Mouse (Mus musculus): Measurements from ENCODE around the gene Acoxl. TPM values are rescaled to one million over a fixed set of nuclear protein-coding genes. Genes with fewer than 3 reads are reported as not detected.

Acoxl gene
- polyA plus RNA-seq, 1 experiment from 2014 or later, result 0.09 TPM

GRCm38 (mm10) chr2:127889432-127889831 is 50.8 kb downstream of the Acoxl start:
- no peaks in the 10 kb centered on the region for H3K9me3 ChIP-seq (ENCODE audit: control insufficient read depth, low read length)

GRCm38 (mm10) chr2:127889979-127890378 is 51.3 kb downstream of the Acoxl start:
- Histone ChIP-seq H3K27ac (ENCODE audit: low read depth, low read length) (no peak overlapping the region), H3K9ac (ENCODE audit: low read length) (no peak overlapping the region), H3K4me1 (ENCODE audit: control insufficient read depth, insufficient read depth, low read length) (no peaks in the 10 kb centered on the region), H3K36me3 (ENCODE audit: control insufficient read depth, insufficient read depth, low read length) (no peaks in the 10 kb centered on the region), H3K4me3 (ENCODE audit: low read depth, low read length) (no peak overlapping the region), H3K4me2 (ENCODE audit: low read depth) (no peak overlapping the region), H3K9me3 (ENCODE audit: control insufficient read depth, low read length) (no peaks in the 10 kb centered on the region), H3K27me3 (ENCODE audit: control insufficient read depth, insufficient read depth, low read length) (no peaks in the 10 kb centered on the region)
- 88% methylated on average over 5 of the region's 5 CpGs for WGBS
- DNase-seq (ENCODE audit: low spot score) (no peak), ATAC-seq (ENCODE audit: insufficient read depth, low FRiP score, low TSS enrichment) (no peak)

More at GRCm38 (mm10) chr2:127889432-127889831, 50.8 kb downstream of the Acoxl start:
- H3K4me2 ChIP-seq (ENCODE audit: low read depth), result no peak overlapping the region
- H3K4me3 ChIP-seq (ENCODE audit: low read depth, low read length), result no peak overlapping the region
- no peaks in the 10 kb centered on the region for H3K36me3 ChIP-seq (ENCODE audit: control insufficient read depth, insufficient read depth, low read length)
- 7% methylated on average over 6 of the region's 6 CpGs for WGBS
- no peaks in the 10 kb centered on the region for H3K27me3 ChIP-seq (ENCODE audit: control insufficient read depth, insufficient read depth, low read length)
- peak; percentile 88 for DNase-seq (ENCODE audit: low spot score)
- no peak overlapping the region for H3K27ac ChIP-seq (ENCODE audit: low read depth, low read length)
- H3K4me1 ChIP-seq (ENCODE audit: control insufficient read depth, insufficient read depth, low read length), result no peaks in the 10 kb centered on the region
- no peak overlapping the region for H3K9ac ChIP-seq (ENCODE audit: low read length)
- ATAC-seq (ENCODE audit: insufficient read depth, low FRiP score, low TSS enrichment), result no peak

GRCm38 (mm10) chr2:127890526-127890925 is 51.9 kb downstream of the Acoxl start:
- H3K36me3 ChIP-seq (ENCODE audit: control insufficient read depth, insufficient read depth, low read length), result no peaks in the 10 kb centered on the region
- no peak overlapping the region for H3K4me2 ChIP-seq (ENCODE audit: low read depth)
- DNase-seq (ENCODE audit: low spot score) (no peak), ATAC-seq (ENCODE audit: insufficient read depth, low FRiP score, low TSS enrichment) (no peak)
- H3K4me3 ChIP-seq (ENCODE audit: low read depth, low read length), result no peak overlapping the region
- no peaks in the 10 kb centered on the region for H3K4me1 ChIP-seq (ENCODE audit: control insufficient read depth, insufficient read depth, low read length)
- no peak overlapping the region for H3K27ac ChIP-seq (ENCODE audit: low read depth, low read length)
- no peaks in the 10 kb centered on the region for H3K9me3 ChIP-seq (ENCODE audit: control insufficient read depth, low read length)
- no peaks in the 10 kb centered on the region for H3K27me3 ChIP-seq (ENCODE audit: control insufficient read depth, insufficient read depth, low read length)
- H3K9ac ChIP-seq (ENCODE audit: low read length), result no peak overlapping the region
- WGBS, result 82% methylated on average over 8 of the region's 8 CpGs

GRCm38 (mm10) chr2:127891056-127891455 is 52.4 kb downstream of the Acoxl start:
- H3K9me3 ChIP-seq (ENCODE audit: control insufficient read depth, low read length), result no peaks in the 10 kb centered on the region
- no peaks in the 10 kb centered on the region for H3K4me1 ChIP-seq (ENCODE audit: control insufficient read depth, insufficient read depth, low read length)
- 82% methylated on average over 3 of the region's 3 CpGs for WGBS
- no peak overlapping the region for H3K9ac ChIP-seq (ENCODE audit: low read length)
- H3K27ac ChIP-seq (ENCODE audit: low read depth, low read length), result no peak overlapping the region
- H3K36me3 ChIP-seq (ENCODE audit: control insufficient read depth, insufficient read depth, low read length), result no peaks in the 10 kb centered on the region
- H3K4me3 ChIP-seq (ENCODE audit: low read depth, low read length), result no peak overlapping the region
- DNase-seq (ENCODE audit: low spot score), result no peak
- no peaks in the 10 kb centered on the region for H3K27me3 ChIP-seq (ENCODE audit: control insufficient read depth, insufficient read depth, low read length)
- H3K4me2 ChIP-seq (ENCODE audit: low read depth), result no peak overlapping the region
- ATAC-seq (ENCODE audit: insufficient read depth, low FRiP score, low TSS enrichment), result no peak

GRCm38 (mm10) chr2:127894890-127895289 is 56.2 kb downstream of the Acoxl start:
- Histone ChIP-seq H3K36me3 (ENCODE audit: control insufficient read depth, insufficient read depth, low read length) (no peaks in the 10 kb centered on the region), H3K9ac (ENCODE audit: low read length) (no peak overlapping the region), H3K4me2 (ENCODE audit: low read depth) (no peak overlapping the region), H3K27me3 (ENCODE audit: control insufficient read depth, insufficient read depth, low read length) (no peaks in the 10 kb centered on the region), H3K9me3 (ENCODE audit: control insufficient read depth, low read length) (no peaks in the 10 kb centered on the region), H3K27ac (ENCODE audit: low read depth, low read length) (no peak overlapping the region), H3K4me1 (ENCODE audit: control insufficient read depth, insufficient read depth, low read length) (no peaks in the 10 kb centered on the region), H3K4me3 (ENCODE audit: low read depth, low read length) (no peak overlapping the region)
- 62% methylated on average over 6 of the region's 6 CpGs for WGBS
- ATAC-seq (ENCODE audit: insufficient read depth, low FRiP score, low TSS enrichment), result no peak
- DNase-seq (ENCODE audit: low spot score), result no peak

- Histone ChIP-seq H3K27ac (ENCODE audit: low read depth, low read length) (no peak overlapping the region), H3K9ac (ENCODE audit: low read length) (no peak overlapping the region), H3K4me1 (ENCODE audit: control insufficient read depth, insufficient read depth, low read length) (no peaks in the 10 kb centered on the region), H3K36me3 (ENCODE audit: control insufficient read depth, insufficient read depth, low read length) (no peaks in the 10 kb centered on the region), H3K4me3 (ENCODE audit: low read depth, low read length) (no peak overlapping the region), H3K4me2 (ENCODE audit: low read depth) (no peak overlapping the region), H3K27me3 (ENCODE audit: control insufficient read depth, insufficient read depth, low read length) (no peaks in the 10 kb centered on the region), H3K9me3 (ENCODE audit: control insufficient read depth, low read length) (no peaks in the 10 kb centered on the region)
- ATAC-seq (ENCODE audit: insufficient read depth, low FRiP score, low TSS enrichment), result no peak
- no peak for DNase-seq (ENCODE audit: low spot score)
- WGBS, result 80% methylated on average over 5 of the region's 5 CpGs
Observed at GRCm38 (mm10) chr2:127897718-127898117, 59.0 kb downstream of the Acoxl start.

DNA sequence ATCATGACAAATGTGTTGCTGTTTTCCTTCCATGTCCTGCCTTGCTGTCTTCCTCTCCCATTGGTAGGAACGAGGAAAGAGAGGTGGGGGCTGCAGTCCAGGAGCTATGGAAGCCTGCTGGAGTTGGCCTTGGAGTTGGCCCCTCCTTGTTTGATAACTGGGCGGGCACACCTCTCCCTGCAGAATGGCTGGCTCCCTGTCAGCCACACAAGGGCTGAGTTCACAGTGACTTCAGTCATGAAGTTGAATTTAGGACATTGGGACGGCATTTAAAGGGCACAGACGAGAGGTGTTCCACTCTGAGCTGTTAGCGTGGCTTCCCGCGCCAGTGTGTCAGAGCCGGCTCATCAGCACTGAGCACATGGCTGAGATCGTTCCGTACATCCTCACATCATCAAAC is 66.2 kb downstream of the Acoxl start:
- 85% methylated on average over 10 of the region's 10 CpGs for WGBS
- DNase-seq (ENCODE audit: low spot score) (no peak), ATAC-seq (ENCODE audit: insufficient read depth, low FRiP score, low TSS enrichment) (no peak)
- Histone ChIP-seq H3K36me3 (ENCODE audit: control insufficient read depth, insufficient read depth, low read length) (no peaks in the 10 kb centered on the region), H3K27me3 (ENCODE audit: control insufficient read depth, insufficient read depth, low read length) (no peaks in the 10 kb centered on the region), H3K4me3 (ENCODE audit: low read depth, low read length) (no peak overlapping the region), H3K9ac (ENCODE audit: low read length) (no peak overlapping the region), H3K4me1 (ENCODE audit: control insufficient read depth, insufficient read depth, low read length) (peaks cover 14% of the 10 kb centered on the region), H3K9me3 (ENCODE audit: control insufficient read depth, low read length) (no peaks in the 10 kb centered on the region), H3K27ac (ENCODE audit: low read depth, low read length) (no peak overlapping the region), H3K4me2 (ENCODE audit: low read depth) (no peak overlapping the region)

GRCm38 (mm10) chr2:127906973-127907678 is 68.5 kb downstream of the Acoxl start:
- H3K36me3 ChIP-seq (ENCODE audit: control insufficient read depth, insufficient read depth, low read length), result no peaks in the 10 kb centered on the region
- WGBS, result 27% methylated on average over 6 of the region's 6 CpGs
- no peaks in the 10 kb centered on the region for H3K27me3 ChIP-seq (ENCODE audit: control insufficient read depth, insufficient read depth, low read length)
- ATAC-seq (ENCODE audit: insufficient read depth, low FRiP score, low TSS enrichment), result no peak
- no peak overlapping the region for H3K4me2 ChIP-seq (ENCODE audit: low read depth)
- no peak overlapping the region for H3K27ac ChIP-seq (ENCODE audit: low read depth, low read length)
- no peaks in the 10 kb centered on the region for H3K9me3 ChIP-seq (ENCODE audit: control insufficient read depth, low read length)
- H3K4me3 ChIP-seq (ENCODE audit: low read depth, low read length), result no peak overlapping the region
- DNase-seq (ENCODE audit: low spot score), result peak; percentile 35
- peaks cover 14% of the 10 kb centered on the region for H3K4me1 ChIP-seq (ENCODE audit: control insufficient read depth, insufficient read depth, low read length)
- no peak overlapping the region for H3K9ac ChIP-seq (ENCODE audit: low read length)

DNA sequence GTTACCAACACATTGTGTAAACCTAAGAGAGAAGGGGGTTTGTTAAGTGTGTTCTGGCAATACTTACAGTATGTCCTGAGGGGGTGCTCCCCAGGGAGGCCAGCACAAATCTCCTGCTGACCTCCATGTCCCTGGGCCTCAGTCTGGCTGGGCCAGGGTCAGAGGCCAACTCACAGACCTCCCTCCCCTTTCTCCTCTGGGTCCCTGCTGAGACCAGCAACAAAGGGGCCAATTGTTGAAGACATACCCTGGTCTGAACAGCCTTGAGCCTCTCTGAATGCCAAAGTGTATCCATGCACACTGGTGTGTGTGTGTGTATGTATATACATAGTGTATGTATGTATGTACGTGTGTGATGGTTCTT is 69.0 kb downstream of the Acoxl start:
- no peaks in the 10 kb centered on the region for H3K36me3 ChIP-seq (ENCODE audit: control insufficient read depth, insufficient read depth, low read length)
- ATAC-seq (ENCODE audit: insufficient read depth, low FRiP score, low TSS enrichment) (no peak), DNase-seq (ENCODE audit: low spot score) (peak; percentile 56)
- no peaks in the 10 kb centered on the region for H3K9me3 ChIP-seq (ENCODE audit: control insufficient read depth, low read length)
- no peak overlapping the region for H3K9ac ChIP-seq (ENCODE audit: low read length)
- H3K27ac ChIP-seq (ENCODE audit: low read depth, low read length), result no peak overlapping the region
- H3K27me3 ChIP-seq (ENCODE audit: control insufficient read depth, insufficient read depth, low read length), result no peaks in the 10 kb centered on the region
- peaks cover 14% of the 10 kb centered on the region for H3K4me1 ChIP-seq (ENCODE audit: control insufficient read depth, insufficient read depth, low read length)
- 6% methylated on average over 1 of the region's 1 CpGs for WGBS
- H3K4me3 ChIP-seq (ENCODE audit: low read depth, low read length), result no peak overlapping the region
- no peak overlapping the region for H3K4me2 ChIP-seq (ENCODE audit: low read depth)
